Mouse (Mus musculus) G1E (cell line): ENCODE measurements around the gene Wdr63.

Experiments used
- CTCF ChIP-seq: IDR thresholded peaks from 2 replicates; pipeline ENCODE4 v1.5.1; 2012; ENCODE audit warnings: low read depth, low read length, inconsistent platforms, mixed read lengths
- GATA1 ChIP-seq: IDR thresholded peaks from 2 replicates; pipeline ENCODE4 v1.6.1; 2012; ENCODE audit warnings: borderline replicate concordance, low read length, inconsistent platforms, mixed read lengths
- POLR2AphosphoS5 ChIP-seq: IDR thresholded peaks from 2 replicates; pipeline ENCODE4 v1.6.1; 2012; ENCODE audit warnings: low read depth, low read length, inconsistent platforms; ENCODE audit not compliant: insufficient replicate concordance

DNA sequence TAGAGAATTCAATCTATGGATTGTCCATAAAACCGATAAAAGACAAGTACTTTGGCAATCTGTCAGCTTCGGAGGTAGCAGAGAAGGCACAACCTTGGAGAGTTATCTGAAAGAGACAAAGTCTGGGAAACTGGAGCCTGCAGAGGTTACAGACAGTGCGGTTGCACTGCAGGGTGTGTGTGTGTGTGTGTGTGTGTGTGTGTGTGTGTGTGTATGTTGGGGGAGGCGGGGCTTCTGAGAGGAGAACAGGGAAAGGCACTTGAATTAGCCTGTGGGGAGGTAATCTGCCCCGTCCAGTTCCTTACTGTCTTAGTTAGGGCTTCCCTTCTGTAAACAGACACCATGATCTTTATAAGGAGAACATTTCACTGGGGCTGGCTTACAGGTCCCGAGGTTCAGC is 100.1 kb downstream of the Wdr63 start:
- TF ChIP-seq CTCF: no peak
- TF ChIP-seq POLR2AphosphoS5: no peak
- no peak for TF ChIP-seq GATA1
